Mouse (Mus musculus) heart, postnatal 0 days (tissue): Measurements from ENCODE around the gene Foxn3.

ENCODE experiments used
- CTCF ChIP-seq: IDR thresholded peaks from 2 replicates; pipeline ENCODE4 v1.5.1; 2016; ENCODE audit warnings: antibody characterized with exemption, control low read depth, low read depth
- EP300 ChIP-seq: IDR thresholded peaks from 2 replicates; pipeline ENCODE4 v1.6.1; 2016; ENCODE audit warnings: antibody characterized with exemption, low read depth

GRCm38 (mm10) chr12:99349650-99349997 is 213.8 kb downstream of the Foxn3 start:
- TF ChIP-seq CTCF (no peak), EP300 (no peak)
